Mouse (Mus musculus): ENCODE results near the gene Fto. TPM values are rescaled to one million over a fixed set of nuclear protein-coding genes. Genes with fewer than 3 reads are reported as not detected.

The Fto gene
- polyA plus RNA-seq, 1 experiment from 2014 or later: 94.8 TPM

- no peak overlapping the region for H3K27ac ChIP-seq (replicated peaks; ENCODE audit: low read depth, low read length)
- no peak for ATAC-seq (replicated peaks; ENCODE audit: insufficient number of reproducible peaks, low FRiP score, low TSS enrichment, low read depth)
- 81% methylated on average over 5 of the region's 5 CpGs for WGBS
Observed at GRCm38 (mm10) chr8:91353062-91353461, 39.7 kb downstream of the Fto start.

GRCm38 (mm10) chr8:91353907-91354306 is 40.6 kb downstream of the Fto start:
- Histone ChIP-seq H3K9me3 (replicated peaks; ENCODE audit: control insufficient read depth, low read length) (no peaks in the 10 kb centered on the region), H3K4me3 (ENCODE audit: low read depth, low read length) (no peak overlapping the region), H3K36me3 (replicated peaks; ENCODE audit: control insufficient read depth, insufficient read depth, low read depth, low read length) (no peaks in the 10 kb centered on the region), H3K4me1 (ENCODE audit: control insufficient read depth, insufficient read depth, low read length) (no peaks in the 10 kb centered on the region), H3K4me2 (ENCODE audit: low read depth, low read length) (no peak overlapping the region), H3K27me3 (ENCODE audit: control insufficient read depth, insufficient read depth, low read length) (no peaks in the 10 kb centered on the region), H3K27ac (replicated peaks; ENCODE audit: low read depth, low read length) (no peak overlapping the region), H3K9ac (replicated peaks; ENCODE audit: low read length) (no peak overlapping the region)
- no peak for DNase-seq (ENCODE audit: low spot score)
- WGBS: 90% methylated on average over 4 of the region's 4 CpGs
- ATAC-seq (replicated peaks; ENCODE audit: insufficient number of reproducible peaks, low FRiP score, low TSS enrichment, low read depth): no peak

More at GRCm38 (mm10) chr8:91353062-91353461, 39.7 kb downstream of the Fto start:
- no peaks in the 10 kb centered on the region for H3K9me3 ChIP-seq (replicated peaks; ENCODE audit: control insufficient read depth, low read length)
- no peaks in the 10 kb centered on the region for H3K36me3 ChIP-seq (replicated peaks; ENCODE audit: control insufficient read depth, insufficient read depth, low read depth, low read length)
- no peak overlapping the region for H3K4me3 ChIP-seq (ENCODE audit: low read depth, low read length)
- no peaks in the 10 kb centered on the region for H3K4me1 ChIP-seq (ENCODE audit: control insufficient read depth, insufficient read depth, low read length)
- no peaks in the 10 kb centered on the region for H3K27me3 ChIP-seq (ENCODE audit: control insufficient read depth, insufficient read depth, low read length)
- no peak for DNase-seq (ENCODE audit: low spot score)
- H3K4me2 ChIP-seq (ENCODE audit: low read depth, low read length): no peak overlapping the region
- H3K9ac ChIP-seq (replicated peaks; ENCODE audit: low read length): no peak overlapping the region

- Histone ChIP-seq H3K36me3 (replicated peaks; ENCODE audit: control insufficient read depth, insufficient read depth, low read depth, low read length) (no peaks in the 10 kb centered on the region), H3K4me3 (ENCODE audit: low read depth, low read length) (no peak overlapping the region), H3K4me1 (ENCODE audit: control insufficient read depth, insufficient read depth, low read length) (no peaks in the 10 kb centered on the region), H3K4me2 (ENCODE audit: low read depth, low read length) (no peak overlapping the region), H3K9ac (replicated peaks; ENCODE audit: low read length) (no peak overlapping the region), H3K27me3 (ENCODE audit: control insufficient read depth, insufficient read depth, low read length) (no peaks in the 10 kb centered on the region), H3K27ac (replicated peaks; ENCODE audit: low read depth, low read length) (no peak overlapping the region), H3K9me3 (replicated peaks; ENCODE audit: control insufficient read depth, low read length) (no peaks in the 10 kb centered on the region)
- ATAC-seq (replicated peaks; ENCODE audit: insufficient number of reproducible peaks, low FRiP score, low TSS enrichment, low read depth) (no peak), DNase-seq (ENCODE audit: low spot score) (no peak)
- WGBS: 51% methylated on average over 10 of the region's 10 CpGs
Observed at GRCm38 (mm10) chr8:91355301-91355905, 42.1 kb downstream of the Fto start.

- 87% methylated on average over 11 of the region's 11 CpGs for WGBS
- ATAC-seq (replicated peaks; ENCODE audit: insufficient number of reproducible peaks, low FRiP score, low TSS enrichment, low read depth): no peak
Observed at GRCm38 (mm10) chr8:91355956-91356699, 42.8 kb downstream of the Fto start.

GRCm38 (mm10) chr8:91357493-91358014 is 44.2 kb downstream of the Fto start:
- ATAC-seq (replicated peaks; ENCODE audit: insufficient number of reproducible peaks, low FRiP score, low TSS enrichment, low read depth) (no peak), DNase-seq (ENCODE audit: low spot score) (no peak)
- no peaks in the 10 kb centered on the region for H3K36me3 ChIP-seq (replicated peaks; ENCODE audit: control insufficient read depth, insufficient read depth, low read depth, low read length)
- no peak overlapping the region for H3K4me2 ChIP-seq (ENCODE audit: low read depth, low read length)
- no peaks in the 10 kb centered on the region for H3K4me1 ChIP-seq (ENCODE audit: control insufficient read depth, insufficient read depth, low read length)
- no peaks in the 10 kb centered on the region for H3K9me3 ChIP-seq (replicated peaks; ENCODE audit: control insufficient read depth, low read length)
- no peak overlapping the region for H3K27ac ChIP-seq (replicated peaks; ENCODE audit: low read depth, low read length)
- no peaks in the 10 kb centered on the region for H3K27me3 ChIP-seq (ENCODE audit: control insufficient read depth, insufficient read depth, low read length)
- no peak overlapping the region for H3K9ac ChIP-seq (replicated peaks; ENCODE audit: low read length)
- 95% methylated on average over 4 of the region's 4 CpGs for WGBS
- no peak overlapping the region for H3K4me3 ChIP-seq (ENCODE audit: low read depth, low read length)

More at GRCm38 (mm10) chr8:91355956-91356699, 42.8 kb downstream of the Fto start:
- Histone ChIP-seq H3K27me3 (ENCODE audit: control insufficient read depth, insufficient read depth, low read length) (no peaks in the 10 kb centered on the region), H3K9me3 (replicated peaks; ENCODE audit: control insufficient read depth, low read length) (no peaks in the 10 kb centered on the region), H3K4me2 (ENCODE audit: low read depth, low read length) (no peak overlapping the region), H3K27ac (replicated peaks; ENCODE audit: low read depth, low read length) (no peak overlapping the region), H3K9ac (replicated peaks; ENCODE audit: low read length) (no peak overlapping the region), H3K36me3 (replicated peaks; ENCODE audit: control insufficient read depth, insufficient read depth, low read depth, low read length) (no peaks in the 10 kb centered on the region), H3K4me1 (ENCODE audit: control insufficient read depth, insufficient read depth, low read length) (no peaks in the 10 kb centered on the region), H3K4me3 (ENCODE audit: low read depth, low read length) (no peak overlapping the region)
- DNase-seq (ENCODE audit: low spot score): no peak

GRCm38 (mm10) chr8:91358016-91358415 is 44.7 kb downstream of the Fto start:
- no peaks in the 10 kb centered on the region for H3K9me3 ChIP-seq (replicated peaks; ENCODE audit: control insufficient read depth, low read length)
- H3K4me3 ChIP-seq (ENCODE audit: low read depth, low read length): no peak overlapping the region
- DNase-seq (ENCODE audit: low spot score) (no peak), ATAC-seq (replicated peaks; ENCODE audit: insufficient number of reproducible peaks, low FRiP score, low TSS enrichment, low read depth) (no peak)
- no peak overlapping the region for H3K4me2 ChIP-seq (ENCODE audit: low read depth, low read length)
- no peaks in the 10 kb centered on the region for H3K27me3 ChIP-seq (ENCODE audit: control insufficient read depth, insufficient read depth, low read length)
- H3K9ac ChIP-seq (replicated peaks; ENCODE audit: low read length): no peak overlapping the region
- no peak overlapping the region for H3K27ac ChIP-seq (replicated peaks; ENCODE audit: low read depth, low read length)
- H3K36me3 ChIP-seq (replicated peaks; ENCODE audit: control insufficient read depth, insufficient read depth, low read depth, low read length): no peaks in the 10 kb centered on the region
- H3K4me1 ChIP-seq (ENCODE audit: control insufficient read depth, insufficient read depth, low read length): no peaks in the 10 kb centered on the region
- 75% methylated on average over 5 of the region's 5 CpGs for WGBS

- 70% methylated on average over 9 of the region's 9 CpGs for WGBS
- DNase-seq (ENCODE audit: low spot score) (no peak), ATAC-seq (replicated peaks; ENCODE audit: insufficient number of reproducible peaks, low FRiP score, low TSS enrichment, low read depth) (no peak)
- Histone ChIP-seq H3K27ac (replicated peaks; ENCODE audit: low read depth, low read length) (no peak overlapping the region), H3K27me3 (ENCODE audit: control insufficient read depth, insufficient read depth, low read length) (no peaks in the 10 kb centered on the region), H3K4me2 (ENCODE audit: low read depth, low read length) (no peak overlapping the region), H3K4me1 (ENCODE audit: control insufficient read depth, insufficient read depth, low read length) (no peaks in the 10 kb centered on the region), H3K4me3 (ENCODE audit: low read depth, low read length) (no peak overlapping the region), H3K9ac (replicated peaks; ENCODE audit: low read length) (no peak overlapping the region), H3K9me3 (replicated peaks; ENCODE audit: control insufficient read depth, low read length) (no peaks in the 10 kb centered on the region), H3K36me3 (replicated peaks; ENCODE audit: control insufficient read depth, insufficient read depth, low read depth, low read length) (no peaks in the 10 kb centered on the region)
Observed at GRCm38 (mm10) chr8:91359511-91359910, 46.2 kb downstream of the Fto start.

Measured in embryonic facial prominence, embryonic 11.5 days (tissue).